Mouse (Mus musculus): ENCODE data around the gene Fads2. TPM values are rescaled to one million over a fixed set of nuclear protein-coding genes. Genes with fewer than 3 reads are reported as not detected.
A peak's percentile ranks its signal among the peaks of the same experiment; 100 is the strongest.

Fads2 gene
- total and polyA plus RNA-seq, 3 experiments, result 55.2 to 119 TPM; not detected in 1

DNA sequence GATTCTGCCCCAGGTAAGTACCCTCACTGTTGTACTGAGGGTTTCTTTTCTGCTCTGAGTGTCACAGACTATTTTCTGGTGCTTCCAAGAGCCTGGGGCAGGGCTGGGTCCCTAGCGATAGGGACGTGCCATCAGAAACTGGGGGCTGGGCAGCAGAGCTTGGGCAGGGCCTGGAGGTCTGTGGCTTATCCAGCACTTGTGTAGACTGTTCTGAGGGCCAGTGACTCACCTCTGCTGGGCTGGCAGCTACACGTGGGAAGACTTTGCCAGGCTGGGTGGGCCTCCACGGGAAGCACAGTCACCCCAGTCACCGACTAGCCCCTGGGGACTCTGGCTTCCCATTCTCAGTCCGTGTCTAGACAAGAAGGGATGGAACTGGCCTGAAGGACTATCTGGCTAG lies 59.3 kb downstream of the Fads2 start (continued):
- TF ChIP-seq RAD21 (IDR thresholded peaks at IDR 0.05; ENCODE audit: low read depth, low read length) (no peak), TAL1 (IDR thresholded peaks at IDR 0.05; ENCODE audit: low read length) (peak; percentile 86), JUND (IDR thresholded peaks at IDR 0.05; ENCODE audit: low read depth, low read length) (no peak), HCFC1 (IDR thresholded peaks at IDR 0.05; ENCODE audit: low read depth, low read length) (no peak), POLR2A (IDR thresholded peaks at IDR 0.05; ENCODE audit: control insufficient read depth in 1 of 2, insufficient read depth in 1 of 2, low read depth in 1 of 2, low read length in 2 of 2, poor library complexity in 1 of 2) (no peak), UBTF (IDR thresholded peaks at IDR 0.05; ENCODE audit: borderline replicate concordance, insufficient read depth, low read depth, low read length) (no peak), ELF1 (IDR thresholded peaks at IDR 0.05; ENCODE audit: low read depth, low read length) (no peak), EP300 (IDR thresholded peaks at IDR 0.05; ENCODE audit: low read depth in 1 of 2, low read length in 2 of 2) (peak; percentile 80 to 87), ZC3H11A (IDR thresholded peaks at IDR 0.05; ENCODE audit: low read depth, low read length) (no peak), TBP (IDR thresholded peaks at IDR 0.05; ENCODE audit: low read depth, low read length) (no peak), E2F4 (IDR thresholded peaks at IDR 0.05; ENCODE audit: borderline replicate concordance, low read depth, low read length) (no peak), KAT2A (conservative IDR thresholded peaks at IDR 0.05; ENCODE audit: low read depth, low read length) (no peak), SMC3 (IDR thresholded peaks at IDR 0.05; ENCODE audit: low read depth, low read length) (no peak), MAFK (IDR thresholded peaks at IDR 0.05; ENCODE audit: borderline replicate concordance, low read depth, low read length) (0 out of 2 replicates have a peak, but pooled peaks have one; percentile 11), ZMIZ1 (IDR thresholded peaks at IDR 0.05; ENCODE audit: low read depth, low read length) (no peak)

DNA sequence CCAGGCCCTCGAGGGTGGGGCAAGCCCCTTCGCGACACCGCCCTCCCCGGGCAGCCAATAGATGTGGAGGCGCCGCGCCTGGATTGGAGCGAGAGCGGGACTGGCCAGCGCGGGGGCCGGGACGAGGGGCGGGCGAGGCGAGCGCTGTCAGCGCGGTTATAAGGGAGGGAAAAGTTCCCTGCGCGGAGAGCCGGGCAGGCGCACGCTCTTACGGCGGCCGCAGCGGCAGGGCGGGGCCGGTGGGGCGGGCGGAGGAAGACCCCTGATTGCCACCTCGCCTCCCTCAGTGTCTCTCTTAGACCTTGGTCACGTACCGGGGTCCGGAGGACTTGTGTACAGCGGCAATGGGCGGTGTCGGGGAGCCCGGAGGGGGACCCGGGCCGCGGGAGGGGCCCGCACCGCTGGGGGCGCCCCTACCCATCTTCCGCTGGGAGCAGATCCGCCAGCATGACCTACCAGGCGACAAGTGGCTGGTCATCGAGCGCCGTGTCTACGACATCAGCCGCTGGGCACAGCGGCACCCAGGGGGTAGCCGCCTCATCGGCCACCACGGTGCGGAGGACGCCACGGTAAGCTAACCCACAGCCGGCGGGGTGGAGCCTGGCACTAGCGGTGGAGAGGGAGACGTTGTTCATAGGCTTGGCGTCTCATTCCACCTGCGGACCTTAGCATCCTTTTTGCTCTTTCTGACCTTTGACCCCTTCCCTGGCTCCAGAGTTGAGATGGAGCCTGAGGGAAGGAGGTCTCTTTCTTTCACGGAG lies 60.0 kb downstream of the Fads2 start, which contains the start of gene Fads3:
Gene Fads3 (plus strand): TSS at position 182 of the 761 bp plus-strand sequence.
- Histone ChIP-seq H3K27ac (ENCODE audit: control insufficient read depth, low read depth, low read length) (no peak within 1 kb of the TSS), H3K4me3 (ENCODE audit: control insufficient read depth in 1 of 2, insufficient read depth in 1 of 2, low read depth in 2 of 2, low read length in 2 of 2) (peak within 1 kb of the TSS; percentile 52 to 68), H3K79me2 (ENCODE audit: control insufficient read depth, insufficient read depth, low read length, poor library complexity) (no peaks in the 10 kb centered on the region), H3K9me3 (replicated peaks; ENCODE audit: insufficient read depth, low read length) (no peaks in the 10 kb centered on the region), H3K4me1 (ENCODE audit: control insufficient read depth in 1 of 2, insufficient read depth in 2 of 2, low read length in 2 of 2) (peaks cover 17 to 27% of the 10 kb centered on the region in 2 experiments), H3K27me3 (ENCODE audit: control insufficient read depth in 1 of 2, insufficient read depth in 2 of 2, low read length in 2 of 2) (peaks cover 0 to 4% of the 10 kb centered on the region in 2 experiments; a peak in 1 of 4 replicates), H3K9ac (ENCODE audit: control insufficient read depth, low read depth, low read length, poor library complexity, severe bottlenecking) (peak within 1 kb of the TSS; percentile 59), H3K36me3 (ENCODE audit: control insufficient read depth in 1 of 2, insufficient read depth in 2 of 2, low read length in 2 of 2) (peaks cover 0 to 17% of the 10 kb centered on the region in 2 experiments; a peak in 2 of 4 replicates)
- TF ChIP-seq NRF1 (IDR thresholded peaks at IDR 0.05; ENCODE audit: insufficient read depth, low read depth, low read length, poor library complexity, severe bottlenecking) (0 out of 2 replicates have a peak, but pooled peaks have one; percentile 28), CTCF (IDR thresholded peaks at IDR 0.05 in 2 of 3, conservative IDR thresholded peaks at IDR 0.05 in 1 of 3; ENCODE audit: control insufficient read depth in 1 of 3, insufficient read depth in 1 of 3, low read depth in 2 of 3, low read length in 3 of 3, poor library complexity in 1 of 3, severe bottlenecking in 1 of 3) (0 out of 6 replicates have a peak, but pooled peaks of 1 of the 3 experiments have one; percentile 8), USF2 (IDR thresholded peaks at IDR 0.05; ENCODE audit: borderline replicate concordance in 1 of 2, insufficient read depth in 1 of 2, low read depth in 1 of 2, low read length in 2 of 2) (no peak)
- DNase-seq (ENCODE audit: low read depth, low spot score), result peak; percentile 59
